ENCODE assay signal across 22 mouse cellular contexts in the genomic region with DNA sequence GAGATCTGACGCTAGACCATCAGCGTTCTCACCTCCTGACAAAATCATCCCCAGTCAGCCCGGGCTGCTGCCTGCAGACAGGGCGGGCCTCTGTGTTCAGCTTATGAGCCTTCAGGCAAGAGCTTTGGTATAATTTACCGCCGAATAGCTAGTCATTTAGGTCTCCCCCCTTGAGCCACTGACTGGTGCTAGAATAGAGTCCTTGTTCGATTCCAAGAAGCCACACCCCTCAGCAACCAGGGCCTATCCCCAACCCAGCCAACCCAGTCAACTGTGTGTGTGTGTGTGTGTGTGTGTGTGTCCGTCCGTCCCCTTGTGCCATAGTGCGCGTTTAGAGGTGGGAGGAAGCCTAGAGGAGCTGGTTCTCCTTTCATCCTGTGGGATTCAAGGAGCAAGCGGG. TPM values are rescaled to one million over a fixed set of nuclear protein-coding genes. Genes with fewer than 3 reads are reported as not detected.
DNase-seq lines count a peak whose midpoint lies in the region; ATAC-seq and TF ChIP-seq lines count a peak whose summit lies in the region.
"Had no signal": no experiment of that assay in that cellular context is flagged by ENCODE, and none has a peak within 500 bp of the region (broad histone marks: within the 10 kb centered on the region; RNA-seq: fewer than 3 reads in every experiment).

No protein-coding gene starts in this region.

- no peaks in the 10 kb centered on the region for H3K9me3 ChIP-seq in ES-E14 (ENCODE audit: control insufficient read depth, insufficient read depth, low read depth, low read length)
- H3K9me3 ChIP-seq in limb, embryonic 14.5 days (ENCODE audit: control insufficient read depth, low read length), result no peaks in the 10 kb centered on the region
- H3K9me3 ChIP-seq: forebrain, embryonic 13.5 days; G1E; heart, embryonic 15.5 days had no signal

- H3K4me3 ChIP-seq in layer of hippocampus, adult 2 months, result no peak overlapping the region
- H3K4me3 ChIP-seq in ES-E14 (ENCODE audit: insufficient read depth in 1 of 2, low read depth in 1 of 2, low read length in 2 of 2, poor library complexity in 1 of 2, severe bottlenecking in 1 of 2), result peak overlapping the region; percentile 18 to 39; a peak in 3 of 4 replicates
- H3K4me3 ChIP-seq in limb, embryonic 14.5 days (replicated peaks; ENCODE audit: low read length), result no peak overlapping the region
- H3K4me3 ChIP-seq: forebrain, embryonic 13.5 days; heart, adult 2 months; heart, embryonic 15.5 days; left cerebral cortex, adult 2 months had no signal

- H3K27ac ChIP-seq in layer of hippocampus, adult 2 months, result peak overlapping the region; percentile 36; the same call in 1 of the 2 replicates
- no peak overlapping the region; the same call in 1 of the 2 replicates for H3K27ac ChIP-seq in ES-E14 (ENCODE audit: insufficient read depth, low read depth, low read length, poor library complexity, severe bottlenecking)
- peak overlapping the region; percentile 35; the same call in 1 of the 2 replicates for H3K27ac ChIP-seq in limb, embryonic 14.5 days (replicated peaks; ENCODE audit: low read depth, low read length)
- H3K27ac ChIP-seq: forebrain, embryonic 13.5 days; heart, adult 2 months; heart, embryonic 15.5 days had no signal

- no peak overlapping the region for H3K4me2 ChIP-seq in limb, embryonic 14.5 days (replicated peaks; ENCODE audit: low read depth, low read length, severe bottlenecking)
- H3K4me2 ChIP-seq: forebrain, embryonic 13.5 days; heart, embryonic 15.5 days had no signal

- WGBS in limb, embryonic 14.5 days, result 70% methylated on average over 12 of the region's 12 CpGs

- TF ChIP-seq CTCF in layer of hippocampus, adult 2 months (conservative IDR thresholded peaks at IDR 0.05), result no peak

- ATAC-seq in limb, embryonic 14.5 days (ENCODE audit: low FRiP score, low read depth), result 0 out of 2 replicates have a peak, but pooled peaks have one; percentile 27
- ATAC-seq: forebrain, embryonic 13.5 days had no signal

- DNase-seq in layer of hippocampus, adult 2 months (ENCODE audit: low spot score in 2 of 2), result no peak
- no peak for DNase-seq in layer of hippocampus, adult 9-10 months (ENCODE audit: low spot score)
- no peak for DNase-seq in ES-E14 (ENCODE audit: low read depth, low spot score)
- peak; percentile 47 for DNase-seq in brain, adult 2 months (ENCODE audit: low read depth, low spot score)
- DNase-seq in limb, embryonic 14.5 days (ENCODE audit: low spot score), result peak; percentile 36
- no peak for DNase-seq in kidney, postnatal 36 days
- no peak for DNase-seq in Muller cell, postnatal 12 days (ENCODE audit: inconsistent ontology term)
- DNase-seq: cerebellum, adult 9-11 months; gastrocnemius, postnatal 14 days; heart, adult 2 months; kidney, adult 18-20 months; kidney, postnatal 14 days; layer of hippocampus, adult 9-11 months; liver; lung, adult 18-20 months; lung, postnatal 36 days; retina, postnatal 1 day; right cerebral cortex, postnatal 4 days had no signal

- TF ChIP-seq POLR2A in limb, embryonic 14.5 days (IDR thresholded peaks at IDR 0.05; ENCODE audit: borderline replicate concordance, extremely low read depth, insufficient read depth, insufficient read length), result no peak

- H3K9ac ChIP-seq in ES-E14 (ENCODE audit: insufficient read depth, low read depth, low read length, poor library complexity, severe bottlenecking), result no peak overlapping the region
- H3K9ac ChIP-seq in limb, embryonic 14.5 days (ENCODE audit: low read depth, low read length, severe bottlenecking), result no peak overlapping the region
- H3K9ac ChIP-seq: forebrain, embryonic 13.5 days; heart, embryonic 15.5 days had no signal

- H3K36me3 ChIP-seq in ES-E14 (ENCODE audit: control insufficient read depth, insufficient read depth, low read length, poor library complexity, severe bottlenecking), result peaks cover 13% of the 10 kb centered on the region; the same call in 1 of the 2 replicates
- peaks cover 23% of the 10 kb centered on the region for H3K36me3 ChIP-seq in limb, embryonic 14.5 days (ENCODE audit: control insufficient read depth, insufficient read depth, low read length)

- in situ Hi-C loops in ES-E14 (cut with MboI; ENCODE audit: low sequenced_read_pairs in 2 of 2, unreplicated experiment in 2 of 2), result no loop called here

- peaks cover 8 to 32% of the 10 kb centered on the region in 2 experiments; a peak in 3 of 4 replicates for H3K4me1 ChIP-seq in ES-E14 (ENCODE audit: control insufficient read depth in 2 of 2, insufficient read depth in 2 of 2, low read length in 2 of 2, poor library complexity in 1 of 2)
- no peaks in the 10 kb centered on the region; the same call in 1 of the 2 replicates for H3K4me1 ChIP-seq in limb, embryonic 14.5 days (ENCODE audit: control insufficient read depth, insufficient read depth, low read length)

- H3K27me3 ChIP-seq in limb, embryonic 14.5 days (ENCODE audit: control insufficient read depth, insufficient read depth, low read length), result no peaks in the 10 kb centered on the region
- H3K27me3 ChIP-seq: forebrain, embryonic 13.5 days; heart, embryonic 15.5 days had no signal

TF ChIP-seq in ES-E14, 5 proteins besides CTCF, POLR2A, EP300 and RAD21:
- no peak for TF ChIP-seq ZC3H11A (IDR thresholded peaks at IDR 0.05; ENCODE audit: borderline replicate concordance, low read depth, low read length)
- TF ChIP-seq ZNF384 (IDR thresholded peaks at IDR 0.05; ENCODE audit: low read depth, low read length), result no peak
- no peak for TF ChIP-seq MAFK (IDR thresholded peaks at IDR 0.05; ENCODE audit: insufficient read depth, low read depth, low read length)

RNA-seq across cellular contexts. Expression of a gene that starts 29.7 kb away (rescaled TPM):
- 10 to 100 TPM; 53.0 to 60.3 TPM for total RNA-seq in layer of hippocampus, adult 2 months (2021)
- 9.9 and 10.7 TPM in 2 replicates for total RNA-seq in ES-E14 (2012; rRNA removed)
- polyA plus RNA-seq in limb, embryonic 14.5 days (2012; rRNA removed), result 18.6 and 22.1 TPM in 2 replicates
- polyA plus RNA-seq in limb, embryonic 14.5 days (2014; fragmentation: Nextera tagmentation; extraction: Ambion mirVana), result 6.0 and 6.7 TPM in 2 replicates

RNA-seq across cellular contexts. Expression of a gene that starts 32.7 kb away (rescaled TPM):
- 10 to 100 TPM; 24.4 to 31.3 TPM for total RNA-seq in layer of hippocampus, adult 2 months (2021)
- 17.4 and 26.3 TPM in 2 replicates for total RNA-seq in ES-E14 (2012; rRNA removed)
- 23.2 and 28.5 TPM in 2 replicates for polyA plus RNA-seq in limb, embryonic 14.5 days (2012; rRNA removed)
- polyA plus RNA-seq in limb, embryonic 14.5 days (2014; fragmentation: Nextera tagmentation; extraction: Ambion mirVana), result 8.8 and 9.6 TPM in 2 replicates

Comparison
In these comparisons a context has a peak if more than half of its experiments do, and no peak if none do; other contexts are left out.
1. DNase-seq: peak in brain, adult 2 months (single experiment) and limb, embryonic 14.5 days (single experiment); none in layer of hippocampus, adult 2 months (0 of 2), layer of hippocampus, adult 9-10 months (single experiment), ES-E14 (single experiment), kidney, postnatal 36 days (0 of 2) and Muller cell, postnatal 12 days (single experiment).
2. H3K4me3 ChIP-seq: peak in ES-E14 (2 of 2); none in layer of hippocampus, adult 2 months (single experiment) and limb, embryonic 14.5 days (single experiment).